Mouse (Mus musculus) kidney, postnatal 0 days (tissue): ENCODE data around the gene Tmod2. TPM values are rescaled to one million over a fixed set of nuclear protein-coding genes. Genes with fewer than 3 reads are reported as not detected.
A peak's percentile ranks its signal among the peaks of the same experiment; 100 is the strongest.

Experiments used
- ATAC-seq: fragments of 200-750 bp; cut with Nextera tagmentation; replicated peaks from 2 replicates; pipeline ENCODE4 v1.8.0; 2017; ENCODE audit warnings: low read depth, moderate number of reproducible peaks, moderate TSS enrichment, moderate library complexity; ENCODE audit not compliant: low FRiP score
- DNase-seq: peaks from one replicate; pipeline ENCODE4 v3.0.0-alpha.2; 2016; ENCODE audit warnings: low spot score
- H3K27ac ChIP-seq: fragments of 300-500 bp; sonication (generic); 2 replicates; pipeline ENCODE4 v1.5.1; 2014; ENCODE audit warnings: mild to moderate bottlenecking
- H3K27me3 ChIP-seq: fragments of 300-500 bp; sonication (generic); 2 replicates; pipeline ENCODE4 v1.6.1; 2014; ENCODE audit warnings: low read length, mixed read lengths; ENCODE audit not compliant: insufficient read depth
- H3K36me3 ChIP-seq: fragments of 300-500 bp; sonication (generic); 2 replicates; pipeline ENCODE4 v1.6.1; 2014; ENCODE audit warnings: low read length, mixed read lengths; ENCODE audit not compliant: insufficient read depth
- H3K4me1 ChIP-seq: fragments of 300-500 bp; sonication (generic); replicated peaks from 2 replicates; pipeline ENCODE4 v1.6.1; 2014; ENCODE audit warnings: antibody characterized with exemption, low read length, mixed read lengths; ENCODE audit not compliant: insufficient read depth
- H3K4me2 ChIP-seq: fragments of 300-500 bp; sonication (generic); 2 replicates; pipeline ENCODE4 v1.6.1; 2014; ENCODE audit warnings: mild to moderate bottlenecking, low read length, moderate library complexity, mixed read lengths
- H3K4me3 ChIP-seq: fragments of 300-500 bp; sonication (generic); replicated peaks from 2 replicates; pipeline ENCODE4 v1.5.1; 2014; ENCODE audit warnings: low read depth, low read length
- H3K9ac ChIP-seq: fragments of 300-500 bp; sonication (generic); 2 replicates; pipeline ENCODE4 v1.6.1; 2014; ENCODE audit warnings: low read depth, low read length
- H3K9me3 ChIP-seq: fragments of 300-500 bp; sonication (generic); replicated peaks from 2 replicates; pipeline ENCODE4 v1.6.1; 2016; ENCODE audit warnings: low read length, inconsistent platforms, mixed read lengths
- CTCF ChIP-seq: IDR thresholded peaks from 2 replicates; pipeline ENCODE4 v1.5.1; 2016; ENCODE audit warnings: antibody characterized with exemption, low read depth, mild to moderate bottlenecking, moderate library complexity
- WGBS: fragments of 180-500 bp; shearing (Covaris S2); extraction: QIAGEN DNeasy Blood & Tissue Kit; methylation state at CpG from one replicate; pipeline ENCODE4 v1.1.7; 2014; 5-methylcytosine and 5-hydroxymethylcytosine counted together
- polyA plus RNA-seq: library from polyadenylated mRNA; unstranded; fragments of >200 nt; fragmentation: Nextera tagmentation; extraction: Ambion mirVana; gene quantifications from 2 replicates; pipeline ENCODE4 v1.2.1, GENCODE M21; 2015

Tmod2 gene
- polyA plus RNA-seq, 1 experiment from 2014 or later = 12.4 TPM

- TF ChIP-seq CTCF = no peak
- Histone ChIP-seq H3K27me3 (no peaks in the 10 kb centered on the region), H3K4me1 (no peaks in the 10 kb centered on the region; the same call in none of the 2 replicates), H3K36me3 (no peaks in the 10 kb centered on the region), H3K27ac (no peak overlapping the region), H3K4me3 (no peak overlapping the region), H3K4me2 (no peak overlapping the region), H3K9ac (no peak overlapping the region), H3K9me3 (no peaks in the 10 kb centered on the region)
- no peak for ATAC-seq
- no peak for DNase-seq
Observed at GRCm38 (mm10) chr9:75560353-75560752, 50.8 kb downstream of the Tmod2 start.

- peak within 1 kb of the TSS; percentile 71 for H3K4me3 ChIP-seq
- H3K36me3 ChIP-seq = no peaks in the 10 kb centered on the region
- H3K27ac ChIP-seq = peak within 1 kb of the TSS; percentile 95
- WGBS = 2% methylated on average over 21 of the region's 21 CpGs
- no peaks in the 10 kb centered on the region for H3K27me3 ChIP-seq
- no peaks in the 10 kb centered on the region; the same call in none of the 2 replicates for H3K4me1 ChIP-seq
- DNase-seq (peak; percentile 96), ATAC-seq (peak; percentile 96)
- no peaks in the 10 kb centered on the region for H3K9me3 ChIP-seq
- no peak for TF ChIP-seq CTCF
- H3K4me2 ChIP-seq = peak within 1 kb of the TSS; percentile 79
- H3K9ac ChIP-seq = peak within 1 kb of the TSS; percentile 81
Observed at GRCm38 (mm10) chr9:75559512-75560012, 51.6 kb downstream of the Tmod2 start, which contains the start of gene Tmod3. Tmod3 (minus strand) TSS chr9:75559657.

- peak; percentile 65 for DNase-seq
Observed at GRCm38 (mm10) chr9:75558812-75559511, 52.2 kb downstream of the Tmod2 start.

GRCm38 (mm10) chr9:75558360-75558759 is 52.8 kb downstream of the Tmod2 start:
- Histone ChIP-seq H3K4me1 (no peaks in the 10 kb centered on the region; the same call in none of the 2 replicates), H3K9me3 (no peaks in the 10 kb centered on the region), H3K4me3 (peak overlapping the region; percentile 71), H3K9ac (peak overlapping the region; percentile 81), H3K27ac (peak overlapping the region; percentile 95), H3K4me2 (peak overlapping the region; percentile 79), H3K36me3 (no peaks in the 10 kb centered on the region), H3K27me3 (no peaks in the 10 kb centered on the region)
- no peak for TF ChIP-seq CTCF
- ATAC-seq (no peak), DNase-seq (peak; percentile 69)
- 5% methylated on average over 3 of the region's 3 CpGs for WGBS

More at GRCm38 (mm10) chr9:75558812-75559511, 52.2 kb downstream of the Tmod2 start:
- no peak for TF ChIP-seq CTCF
- Histone ChIP-seq H3K4me3 (peak overlapping the region; percentile 71), H3K9me3 (no peaks in the 10 kb centered on the region), H3K27ac (peak overlapping the region; percentile 95), H3K4me1 (no peaks in the 10 kb centered on the region; the same call in none of the 2 replicates), H3K9ac (peak overlapping the region; percentile 81), H3K36me3 (no peaks in the 10 kb centered on the region), H3K27me3 (no peaks in the 10 kb centered on the region), H3K4me2 (peak overlapping the region; percentile 79)
- peak; percentile 89 for ATAC-seq
- WGBS = under 1% methylated on average over 47 of the region's 47 CpGs

GRCm38 (mm10) chr9:75553719-75554118 is 57.4 kb downstream of the Tmod2 start:
- H3K27ac ChIP-seq = no peak overlapping the region
- no peaks in the 10 kb centered on the region; the same call in none of the 2 replicates for H3K4me1 ChIP-seq
- H3K9me3 ChIP-seq = no peaks in the 10 kb centered on the region
- ATAC-seq = no peak
- no peak overlapping the region for H3K9ac ChIP-seq
- no peaks in the 10 kb centered on the region for H3K27me3 ChIP-seq
- no peak overlapping the region for H3K4me2 ChIP-seq
- H3K36me3 ChIP-seq = no peaks in the 10 kb centered on the region
- no peak overlapping the region for H3K4me3 ChIP-seq
- DNase-seq = no peak
- WGBS = 67% methylated on average over 4 of the region's 4 CpGs
- TF ChIP-seq CTCF = no peak

GRCm38 (mm10) chr9:75551342-75551741 is 59.8 kb downstream of the Tmod2 start:
- Histone ChIP-seq H3K27me3 (no peaks in the 10 kb centered on the region), H3K9ac (no peak overlapping the region), H3K9me3 (no peaks in the 10 kb centered on the region), H3K36me3 (no peaks in the 10 kb centered on the region), H3K4me1 (peaks cover 5% of the 10 kb centered on the region), H3K4me2 (no peak overlapping the region), H3K4me3 (no peak overlapping the region), H3K27ac (no peak overlapping the region)
- 48% methylated on average over 5 of the region's 5 CpGs for WGBS
- ATAC-seq (no peak), DNase-seq (no peak)
- TF ChIP-seq CTCF = peak; percentile 28; the same call in 1 of the 2 replicates
